Mouse (Mus musculus): Measurements from ENCODE around the gene 1700003E16Rik.

DNA sequence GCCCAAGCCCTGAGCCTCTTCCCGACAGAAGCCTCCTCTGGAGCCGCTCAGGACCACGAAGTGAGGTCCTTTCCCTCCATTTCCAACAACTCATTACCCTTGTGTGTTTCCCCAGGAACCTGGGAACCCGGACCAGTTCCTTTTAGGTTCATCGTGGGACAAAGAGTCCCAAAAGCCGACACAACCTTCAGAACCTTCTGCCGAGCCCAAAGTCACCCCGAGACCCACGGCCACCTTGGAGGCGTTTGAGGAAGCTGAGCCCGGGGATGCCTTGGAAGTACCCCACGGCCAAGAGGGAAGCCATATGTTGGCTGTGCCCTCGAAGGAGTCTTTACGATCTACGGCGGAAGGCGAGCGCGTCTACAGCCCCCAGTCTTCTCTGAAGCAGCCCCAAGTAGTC, 5.2 kb downstream of the 1700003E16Rik start:
- no peak for TF ChIP-seq CTCF (IDR thresholded peaks at IDR 0.05; ENCODE audit: low read depth, low read length)
- TF ChIP-seq POLR2A (IDR thresholded peaks at IDR 0.05; ENCODE audit: insufficient read depth, low read length) = no peak

Data from ES-Bruce4 (cell line).